Mouse (Mus musculus) heart, adult 8-10 months (tissue): ENCODE measurements at regions not wholly inside any gene's neighbourhood (a gene's known extent, or its start where the extent isn't known, plus 50 kb on each side); places are given as distances from the start of the nearest gene placed in this dataset.

Source experiments
- DNase-seq: peaks from one replicate; pipeline ENCODE4 v3.0.0; 2022; ENCODE audit warnings: low spot score

DNA sequence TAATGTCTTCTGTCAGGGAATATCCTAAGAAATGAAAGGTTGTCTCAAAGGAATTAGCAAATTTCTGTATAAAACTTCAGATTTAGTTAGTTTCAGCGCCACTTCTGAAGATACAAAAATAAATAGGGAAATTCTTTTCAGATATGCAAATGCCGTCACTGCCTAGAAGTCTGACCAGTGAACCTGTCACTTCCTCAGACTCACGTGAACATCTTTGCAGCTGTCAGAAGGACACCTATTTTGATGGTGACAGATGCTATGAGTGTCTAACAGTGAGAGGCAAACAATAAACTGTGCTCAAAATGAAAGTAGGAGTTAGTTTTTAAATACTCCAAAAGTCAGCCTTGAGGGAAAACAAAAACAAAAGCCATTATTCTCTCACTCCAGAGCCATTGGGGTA lies 57.5 kb upstream of the Igf1r start:
- no peak for DNase-seq

GRCm38 (mm10) chr7:67892917-67893316 lies 59.7 kb upstream of the Igf1r start:
- DNase-seq = no peak

DNA sequence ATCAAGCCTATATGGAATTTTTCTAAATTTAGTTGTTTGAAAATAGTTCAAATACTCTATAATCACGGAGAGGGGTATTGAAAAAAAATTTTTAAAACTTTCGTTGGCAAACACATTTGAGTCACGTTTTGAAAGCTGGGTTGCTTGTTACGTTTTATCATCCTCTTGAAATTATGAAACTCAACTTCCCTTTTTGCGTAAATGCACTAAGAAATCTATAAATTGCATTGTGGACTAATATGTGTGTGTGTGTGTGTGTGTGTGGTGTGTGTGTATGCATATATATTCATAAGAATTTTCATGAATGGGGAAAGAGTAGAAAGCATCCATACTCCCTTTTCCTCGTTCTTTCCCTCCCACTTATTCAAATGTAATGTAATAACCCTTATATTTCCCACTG lies 69.6 kb upstream of the Igf1r start:
- no peak for DNase-seq

- no peak for DNase-seq
Measured at GRCm38 (mm10) chr7:67882606-67883005, 70.0 kb upstream of the Igf1r start.

DNA sequence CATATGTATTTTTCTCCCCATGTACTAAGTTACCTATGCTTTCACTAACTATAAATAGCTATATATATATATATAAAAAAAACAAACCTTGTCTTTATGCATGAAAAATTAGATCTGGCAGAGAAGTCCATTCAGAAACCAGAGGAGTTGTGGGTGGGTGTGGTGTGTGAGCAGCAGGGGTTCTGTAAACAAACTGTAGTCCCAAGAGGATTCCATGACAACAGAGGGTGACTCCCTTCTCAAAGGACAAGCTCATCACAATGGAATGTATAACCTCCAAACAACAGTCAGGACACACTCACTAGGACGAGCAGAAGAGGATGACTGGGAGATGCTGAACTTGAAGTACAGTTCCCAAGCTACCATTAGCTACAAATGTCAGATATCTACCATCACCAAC lies 74.4 kb upstream of the Igf1r start:
- DNase-seq = no peak

GRCm38 (mm10) chr7:67877587-67877986 lies 75.0 kb upstream of the Igf1r start:
- DNase-seq = no peak

DNA sequence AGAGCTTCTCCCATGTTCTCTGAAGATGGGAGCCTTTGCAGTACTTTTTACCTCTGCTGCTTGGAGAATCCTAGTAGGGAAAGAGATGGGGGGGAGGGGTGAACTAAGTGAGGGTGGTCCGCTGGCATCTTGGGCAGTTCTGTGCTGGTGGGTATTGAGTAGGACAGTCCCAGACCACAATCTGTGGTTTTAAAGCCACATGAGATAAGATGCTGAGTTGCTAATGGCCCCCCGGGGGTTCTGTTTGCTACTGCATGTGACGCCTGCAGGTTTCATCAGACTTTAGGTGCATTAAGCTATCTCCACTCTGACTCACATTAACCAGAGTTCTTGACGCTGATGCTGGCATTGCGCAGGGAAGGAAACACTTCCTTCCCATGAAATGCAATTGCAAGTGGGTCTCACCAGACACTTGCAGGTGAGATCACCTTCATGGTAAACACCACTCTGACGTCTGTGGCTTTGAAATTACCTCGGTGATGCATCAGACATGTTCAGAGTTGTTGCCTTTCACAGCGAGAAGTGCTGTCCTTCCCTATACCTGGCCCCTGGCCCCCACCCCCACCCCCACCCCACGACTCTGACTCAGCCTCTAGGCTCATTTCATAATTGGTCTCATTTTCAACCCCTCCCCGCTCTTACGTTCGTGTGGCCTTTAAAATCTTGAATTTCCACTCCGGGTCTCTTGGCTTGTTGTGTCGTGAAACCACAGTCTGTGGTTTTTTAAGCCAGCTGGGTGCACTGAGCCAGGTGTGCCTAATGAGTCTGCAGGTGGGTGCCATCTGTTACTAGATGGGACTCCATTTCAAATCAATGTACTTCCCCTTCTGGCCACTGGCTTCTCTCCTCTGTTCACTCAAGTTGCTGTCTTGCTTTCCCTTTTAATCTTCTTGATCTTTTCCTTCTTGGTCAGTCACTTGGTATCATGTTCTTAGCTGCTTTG lies 94.8 kb upstream of the Synm start:
- no peak for DNase-seq

DNA sequence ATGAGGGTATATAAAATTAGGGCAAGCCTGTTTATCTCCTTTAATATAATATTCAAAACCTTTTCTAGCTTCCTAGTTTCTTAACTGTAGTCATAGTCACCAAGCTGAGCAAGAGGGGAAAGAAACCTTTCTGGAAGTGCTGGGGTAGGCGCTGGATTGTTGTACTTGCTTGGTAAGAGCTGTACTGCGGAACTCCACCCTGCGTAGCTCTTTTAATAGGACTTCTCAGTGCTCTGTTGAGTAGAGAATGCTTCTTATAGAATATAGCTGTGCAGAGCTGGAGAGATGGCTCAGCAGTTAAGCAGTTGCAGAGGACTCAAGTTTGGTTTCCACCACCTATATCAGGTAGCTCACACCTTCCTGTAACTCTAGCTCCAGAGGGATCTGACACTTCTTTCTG lies 93.3 kb upstream of the Synm start:
- no peak for DNase-seq

DNA sequence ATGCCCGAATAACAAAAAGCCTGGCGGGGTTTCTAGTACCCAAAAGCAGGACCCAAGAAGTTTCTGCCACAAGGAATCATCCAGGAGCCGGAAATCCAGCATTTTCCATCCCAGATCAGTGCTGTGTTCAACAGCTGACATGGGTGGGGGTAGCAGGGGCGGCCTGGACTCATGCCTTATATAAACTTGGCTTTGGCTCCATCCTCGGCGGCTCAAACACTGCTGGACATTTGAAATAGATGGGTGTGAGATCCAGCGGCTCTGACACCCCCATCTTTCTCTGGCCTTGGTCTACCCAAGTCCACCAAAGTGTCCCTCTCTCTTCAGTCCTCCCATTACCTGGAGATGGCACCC lies 89.9 kb upstream of the Synm start:
- DNase-seq = no peak

DNA sequence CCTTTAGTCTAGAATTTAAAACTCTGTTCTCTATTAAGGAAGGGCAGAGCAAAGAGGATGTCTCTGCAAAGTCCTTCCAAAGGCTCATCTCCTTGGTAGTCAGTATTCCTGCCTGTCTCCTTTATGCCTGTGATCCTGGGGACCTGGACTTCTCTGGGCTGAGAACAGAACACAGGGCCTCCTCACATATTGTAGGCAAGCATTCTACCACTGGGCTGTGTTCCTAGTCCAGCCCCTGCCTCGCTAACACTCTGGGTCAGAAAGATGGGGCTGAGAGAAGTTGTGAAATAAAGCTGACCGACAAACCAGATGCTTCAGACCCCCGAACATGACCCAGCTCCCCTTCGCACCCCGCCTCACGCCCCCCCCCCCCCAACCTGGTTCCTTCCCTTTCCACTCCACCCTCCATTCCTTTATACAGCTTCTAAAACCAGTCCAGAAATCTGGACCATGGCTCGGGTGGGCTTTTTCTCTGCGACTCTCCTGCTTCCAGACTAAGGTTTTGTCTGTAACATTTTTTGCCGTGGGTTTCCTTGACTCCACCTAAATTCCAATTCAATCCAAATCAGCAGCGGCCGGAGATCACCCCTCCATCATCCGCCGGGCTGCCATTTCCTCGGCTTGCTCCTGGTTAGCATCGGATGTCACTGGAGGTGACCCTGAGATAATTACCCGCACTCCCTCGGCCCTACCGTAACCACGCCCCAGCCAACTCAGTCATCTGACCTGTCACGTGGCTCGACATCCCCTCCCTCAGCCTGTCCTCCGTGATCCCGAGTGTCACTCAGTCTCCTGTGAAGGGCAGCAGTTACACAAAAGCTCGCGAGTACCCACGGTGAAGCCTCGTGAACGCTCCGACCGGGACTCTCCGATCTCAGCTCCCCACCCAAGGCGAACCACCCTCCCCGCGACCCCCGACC lies 89.3 kb upstream of the Synm start:
- peak; percentile 21 for DNase-seq

GRCm38 (mm10) chr7:67846796-67847195 lies 87.3 kb upstream of the Synm start:
- no peak for DNase-seq

DNA sequence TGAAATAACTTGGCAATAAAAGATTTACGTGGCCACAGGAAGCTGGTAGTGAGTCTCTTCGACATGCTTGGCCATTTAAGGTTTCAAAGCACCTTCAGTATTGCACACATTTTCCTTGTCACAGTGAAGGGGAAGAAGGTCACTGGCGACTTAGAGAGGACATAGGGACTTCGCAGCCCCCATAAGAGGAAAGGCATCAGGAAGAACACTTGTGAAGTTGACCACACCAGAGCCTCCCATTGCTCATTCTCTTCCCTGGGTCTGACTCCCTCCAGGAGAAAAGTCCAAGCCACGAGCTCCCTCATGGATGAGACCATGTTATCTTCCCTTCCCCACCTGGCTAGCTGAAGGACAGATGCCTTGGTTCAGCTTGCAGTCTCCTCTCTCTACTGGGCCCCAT lies 77.4 kb upstream of the Synm start:
- no peak for DNase-seq

DNA sequence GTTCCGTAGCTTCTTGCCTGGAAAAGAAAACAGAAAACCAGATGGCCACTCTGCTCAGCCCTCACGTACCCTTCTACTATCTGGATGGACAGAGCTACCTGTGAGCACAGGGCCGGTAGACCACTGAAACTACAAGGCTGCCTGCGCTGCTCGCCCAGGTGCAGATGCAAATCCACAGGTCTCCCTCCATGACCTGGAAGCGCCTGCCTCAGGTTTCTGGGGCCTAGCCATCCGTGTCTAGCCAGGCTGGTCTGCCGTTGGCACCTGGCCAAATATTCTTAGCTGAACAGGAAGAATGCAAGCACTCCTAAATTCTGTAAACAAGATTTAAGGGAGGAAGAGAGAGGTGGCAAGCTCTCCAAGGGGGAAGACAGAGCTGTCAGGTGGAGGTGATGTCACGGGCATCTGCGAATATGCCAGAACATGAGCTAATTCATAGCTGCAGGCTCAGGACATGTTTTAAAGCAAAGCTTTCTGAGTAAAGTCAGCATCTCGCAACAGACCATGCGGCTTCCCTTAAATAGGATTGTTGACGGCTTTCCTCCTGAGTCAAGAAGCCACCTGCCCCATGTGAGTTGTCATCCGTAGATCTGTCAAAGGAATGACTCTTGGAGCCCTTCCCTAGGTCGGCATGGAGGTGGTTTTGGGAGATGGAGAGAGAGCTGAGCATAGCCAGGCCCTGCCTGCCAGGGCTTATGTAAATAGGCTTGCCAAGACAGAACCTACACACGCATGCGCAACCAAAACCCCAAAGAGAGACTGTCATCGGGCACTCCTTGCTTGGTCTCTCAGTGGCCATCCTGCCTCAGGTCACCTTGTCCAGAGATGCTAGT lies 76.8 kb upstream of the Synm start:
- no peak for DNase-seq

GRCm38 (mm10) chr7:67831738-67832137 lies 72.2 kb upstream of the Synm start:
- no peak for DNase-seq

- no peak for DNase-seq
Measured at GRCm38 (mm10) chr7:67827386-67827785, 67.8 kb upstream of the Synm start.

GRCm38 (mm10) chr7:67826936-67827335 lies 67.4 kb upstream of the Synm start:
- DNase-seq = no peak

DNA sequence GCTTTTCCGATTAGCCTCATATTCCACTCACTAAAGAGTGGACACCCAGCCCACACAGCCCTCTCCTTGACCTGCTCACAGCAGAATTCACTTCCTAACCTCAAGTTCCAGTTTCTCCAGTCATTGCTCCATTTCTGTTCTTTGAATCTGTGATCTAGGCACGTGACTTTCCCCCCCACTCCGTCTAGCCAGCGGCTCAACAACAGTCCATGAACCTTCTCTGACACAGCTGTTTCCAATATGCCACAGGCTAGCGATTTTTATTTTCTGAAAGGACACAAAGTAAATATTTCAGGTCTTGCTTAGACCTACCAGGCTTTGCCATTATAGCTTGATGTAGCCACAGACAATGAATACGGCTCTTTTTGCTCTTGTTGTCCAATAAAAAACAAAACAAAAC lies 66.8 kb upstream of the Synm start:
- DNase-seq = no peak

- DNase-seq = no peak
Measured at GRCm38 (mm10) chr7:67825636-67826280, 66.2 kb upstream of the Synm start.

DNA sequence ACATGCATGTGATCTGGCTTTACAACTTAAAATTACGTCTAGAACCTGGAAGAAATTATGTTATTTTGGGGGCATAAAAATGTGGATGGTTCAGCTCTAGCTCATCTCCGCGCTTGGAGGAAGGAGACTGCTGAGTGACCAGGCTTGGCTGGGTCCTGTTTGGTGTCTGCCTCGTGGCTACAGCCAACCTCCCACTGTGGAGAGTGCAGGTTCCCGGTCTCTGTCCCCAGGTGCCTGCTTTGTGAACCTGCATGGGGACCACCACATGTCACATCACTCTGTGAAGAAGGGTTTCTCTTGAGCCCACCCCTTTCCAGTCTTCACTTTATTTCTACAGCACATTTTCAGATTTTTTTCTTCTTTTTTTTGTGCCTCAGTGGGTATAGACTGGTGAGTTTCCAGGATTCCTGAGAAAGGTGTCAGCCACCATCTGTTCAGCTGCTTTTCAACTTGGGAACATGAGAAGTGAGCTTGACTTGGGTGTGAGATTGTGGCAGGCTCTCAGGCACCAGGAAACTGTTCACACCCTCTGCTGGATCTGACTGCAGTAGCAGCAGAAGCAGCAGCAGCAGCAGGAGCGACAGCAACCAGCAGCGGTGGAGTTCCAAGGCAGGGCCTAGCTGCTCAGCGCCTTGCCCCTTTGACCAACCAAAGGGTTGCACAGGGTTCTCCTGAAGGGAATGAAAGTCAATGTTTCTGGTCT lies 64.6 kb upstream of the Synm start:
- no peak for DNase-seq

GRCm38 (mm10) chr7:67819551-67819950 lies 60.0 kb upstream of the Synm start:
- no peak for DNase-seq

GRCm38 (mm10) chr7:67817556-67817955 lies 58.0 kb upstream of the Synm start:
- DNase-seq = no peak
